Mouse (Mus musculus) spleen, embryonic (tissue): ENCODE measurements around the gene Gm7982.
"Not testable (repeated sequence)": the region's sequence is repeated elsewhere in the genome, so short reads cannot be mapped to it uniquely, and the experiment has no call there.

Experiments
- CTCF ChIA-PET: fragments of 350-600 bp; sonication (Branson Sonifier 250); formaldehyde crosslinking; loops from one replicate; lab custom pipeline; 2022; lab: Charles Lee

Gene Gm7982

DNA sequence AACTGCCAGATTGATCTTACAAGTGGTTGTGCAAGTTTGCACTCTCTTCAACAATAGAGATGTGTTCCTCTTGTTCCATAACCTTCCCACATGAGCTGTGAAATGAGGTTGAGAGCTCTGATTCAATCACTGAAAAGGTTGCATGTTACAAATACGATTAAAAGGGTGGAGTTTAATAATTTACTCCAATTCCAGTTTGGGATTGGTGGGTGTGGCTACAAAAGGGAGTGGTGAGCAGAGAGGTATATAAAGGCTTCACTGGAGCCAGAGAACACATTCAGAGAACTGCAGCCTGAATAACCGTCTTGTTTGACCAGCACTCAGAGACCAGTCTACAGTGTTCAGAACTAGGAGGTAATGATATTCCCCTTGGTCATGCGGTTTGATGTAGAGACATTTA, at the start of gene Gm7982:
Gm7982 (plus strand) TSS at position 301 of the 400 bp plus-strand sequence.
- CTCF ChIA-PET = not testable (repeated sequence)

DNA sequence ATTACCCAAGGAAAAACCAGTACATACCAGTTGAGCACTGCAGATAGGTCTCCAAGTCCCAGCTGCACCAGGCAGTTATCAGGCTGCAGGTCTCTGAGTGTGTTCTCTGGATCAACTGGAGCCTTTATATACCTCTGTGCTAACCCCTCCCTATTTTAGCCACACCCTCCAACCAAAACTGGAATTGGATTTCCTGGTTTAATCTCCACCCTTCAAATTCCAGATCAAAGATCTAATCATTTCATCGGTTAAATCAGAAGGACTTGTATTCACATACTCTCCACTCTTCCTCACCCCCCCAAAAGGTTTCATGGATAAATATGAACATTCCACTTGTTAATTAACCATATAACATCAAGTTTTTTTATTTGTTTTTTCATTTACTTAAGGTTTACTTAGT, 5.7 kb upstream of the Gm7982 start, which contains the start of gene Gm7978:
Gm7978 (minus strand) TSS at position 101 of the 400 bp plus-strand sequence.
- CTCF ChIA-PET = not testable (repeated sequence)

- CTCF ChIA-PET = not testable (repeated sequence)
These were observed 33.9 kb downstream of the Gm7982 start, which contains the start of gene E330014E10Rik for GRCm38 (mm10) chr5:95775690-95776089. Gene E330014E10Rik (plus strand): TSS chr5:95775990.
